Mouse (Mus musculus): ENCODE measurements around the gene Uqcc3.
"Not testable (repeated sequence)": the region's sequence is repeated elsewhere in the genome, so short reads cannot be mapped to it uniquely, and the experiment has no call there.

Uqcc3 gene

DNA sequence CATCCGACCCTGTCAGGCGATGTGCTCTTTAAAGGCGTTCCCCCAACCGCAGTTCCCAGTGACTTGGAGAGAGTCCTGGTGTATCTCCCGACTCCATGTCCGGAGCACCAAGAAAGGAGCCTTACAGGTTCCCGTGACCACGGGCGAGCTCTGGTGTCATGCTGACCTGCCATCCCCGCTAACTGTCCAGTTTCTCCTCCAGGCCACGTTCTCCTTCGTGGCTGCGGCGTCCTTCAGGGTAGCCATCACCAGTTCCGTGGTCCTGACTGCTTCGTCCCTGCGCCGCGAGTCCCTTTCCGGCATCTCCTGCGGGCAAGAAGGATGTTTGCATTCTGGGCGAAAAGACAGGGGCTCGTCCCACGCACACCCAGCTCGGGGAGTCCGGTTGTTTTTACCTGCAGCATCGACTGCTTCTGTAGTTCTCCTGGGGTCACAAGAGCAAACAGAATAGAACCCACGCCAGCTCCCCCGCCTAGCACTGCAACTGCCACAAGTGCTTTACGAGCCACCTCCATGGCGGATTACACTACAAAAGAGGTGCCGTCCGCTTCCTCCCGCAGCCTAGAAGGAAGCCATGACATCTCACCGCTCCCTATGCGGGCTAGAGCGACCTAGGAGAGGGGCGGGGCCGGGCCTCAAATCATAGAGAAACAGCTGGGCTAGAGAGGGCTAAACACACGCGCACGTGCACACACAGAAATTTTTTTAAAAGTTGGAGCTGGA is at the start of gene Uqcc3:
TSS of gene Uqcc3 (minus strand) at position 613 of the 723 bp plus-strand sequence.
- DNase-seq (ENCODE audit: low spot score) = peak; percentile 89

DNA sequence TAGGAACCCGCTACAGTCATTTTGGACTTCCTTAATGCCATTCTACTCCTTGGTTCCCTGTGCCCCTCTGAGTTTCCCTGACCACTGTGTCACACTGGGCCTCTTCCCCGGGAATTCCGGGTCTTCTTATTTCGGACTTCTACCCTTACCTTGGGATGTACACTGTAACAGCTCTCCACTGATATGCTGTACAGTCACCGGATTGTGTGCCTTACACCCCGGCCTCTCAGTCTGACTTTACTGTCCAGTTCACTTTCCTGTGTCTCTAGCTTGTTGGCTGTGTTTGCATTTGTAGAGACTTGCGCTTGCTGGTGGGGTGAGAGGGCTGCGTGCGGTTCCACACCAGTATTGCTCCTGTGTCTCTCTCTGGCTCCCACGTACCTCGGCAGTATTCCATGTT is 49.4 kb upstream of the Uqcc3 start:
- no peak for DNase-seq (ENCODE audit: low spot score)

DNA sequence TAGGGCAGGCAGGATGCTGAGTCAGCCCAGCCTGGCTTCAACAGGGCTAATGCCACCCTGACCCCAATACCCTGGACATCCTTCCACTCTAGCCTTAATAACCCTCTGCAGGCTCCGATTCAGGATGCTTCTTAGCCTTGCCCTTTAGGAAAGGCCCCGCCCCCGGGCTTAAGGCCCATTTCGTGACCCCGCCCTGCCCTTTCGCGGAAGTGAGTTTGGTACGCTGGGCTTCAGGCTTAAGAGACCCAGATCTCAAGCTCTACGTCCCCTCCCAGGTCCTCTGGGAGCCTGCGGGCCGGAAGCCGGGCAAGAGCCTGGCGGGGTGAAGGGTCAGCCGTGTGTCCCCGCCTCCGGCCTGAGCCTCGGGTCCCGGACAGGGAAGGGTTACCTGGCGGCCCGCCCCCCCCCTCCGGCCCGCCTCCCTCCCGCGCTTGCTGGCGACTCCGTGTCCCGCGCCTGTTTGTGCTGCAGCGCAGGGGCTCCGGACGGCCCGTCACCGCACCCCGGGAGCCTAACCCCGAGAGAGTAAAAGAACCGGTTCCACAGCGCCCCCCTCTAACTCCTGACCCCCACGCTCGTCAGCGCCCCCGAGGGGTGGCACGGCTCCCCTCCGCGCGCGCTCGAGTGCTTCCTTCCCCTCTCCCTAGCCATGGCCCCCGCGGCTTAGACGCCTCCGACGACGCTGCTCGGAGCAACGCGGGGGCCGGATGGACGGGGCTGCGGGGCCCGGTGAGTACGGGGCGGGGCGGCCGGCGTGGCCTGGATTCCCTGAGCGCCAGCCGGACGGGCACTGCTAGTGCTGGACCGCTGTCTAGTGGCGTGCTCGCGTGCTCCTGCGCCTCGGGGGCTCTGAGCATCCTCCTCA is 48.7 kb upstream of the Uqcc3 start, which contains the start of the genes Rom1 and Eml3:
TSS of gene Rom1 (minus strand) at position 133 of the 865 bp plus-strand sequence.
TSS of gene Eml3 (plus strand) at position 329 of the 865 bp plus-strand sequence.
- peak; percentile 93 for DNase-seq (ENCODE audit: low spot score)

DNA sequence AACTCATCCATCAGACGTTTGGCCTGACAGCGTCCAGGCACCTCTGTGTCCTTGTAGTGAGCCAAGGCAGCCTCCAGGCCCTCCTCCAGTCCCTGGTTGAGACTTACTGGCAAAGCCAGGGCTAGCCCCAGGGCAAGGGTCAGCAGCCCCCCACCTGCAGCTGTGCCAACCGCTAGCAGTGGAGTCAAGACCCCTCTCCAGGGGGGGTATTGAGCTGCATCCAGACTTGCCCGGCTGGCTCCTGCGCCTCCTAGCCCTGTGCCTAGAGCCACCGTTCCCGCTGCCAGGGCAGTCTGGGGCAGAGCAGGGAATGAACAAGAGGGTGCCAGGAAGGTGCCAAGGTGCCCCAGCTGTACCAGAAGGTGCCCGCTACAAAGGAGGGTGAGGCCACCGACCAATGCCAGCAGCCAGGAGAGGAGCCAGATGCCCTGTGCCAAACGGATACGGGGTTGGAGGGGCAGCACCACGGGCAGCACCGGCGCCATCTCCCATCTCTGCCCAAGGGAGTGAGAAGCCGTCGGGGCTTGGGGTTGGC is 48.0 kb upstream of the Uqcc3 start:
- no peak for DNase-seq (ENCODE audit: low spot score)

DNA sequence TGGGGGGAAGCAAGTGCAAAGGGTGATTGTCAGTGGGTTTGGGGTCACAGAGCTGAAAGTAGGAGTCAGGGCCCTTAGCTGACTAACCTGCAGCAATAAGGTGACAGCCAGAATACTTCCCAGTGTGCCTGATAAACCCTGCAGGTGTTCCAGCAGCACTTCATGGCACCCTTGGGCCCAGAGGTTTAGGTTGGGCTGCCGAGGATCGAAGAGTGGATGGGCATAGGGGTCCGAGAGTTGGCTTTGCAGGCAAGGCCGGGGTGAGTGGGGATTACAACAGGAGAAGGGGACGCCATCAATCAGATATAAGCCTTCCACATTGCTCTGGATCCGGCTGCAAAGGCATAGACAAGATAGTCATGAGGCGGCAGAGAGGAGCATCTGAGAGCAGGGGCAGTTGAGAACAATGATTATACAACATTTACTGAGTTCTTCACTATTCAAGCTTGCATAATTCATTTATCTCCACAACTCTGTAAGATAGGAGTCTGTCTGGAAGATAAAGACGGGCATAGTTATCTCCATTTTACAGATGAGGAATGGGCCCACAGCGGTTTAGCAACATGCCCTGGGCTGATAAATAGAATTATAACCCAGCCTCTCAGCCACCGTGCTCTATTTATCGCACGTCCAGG is 47.3 kb upstream of the Uqcc3 start:
- no peak for DNase-seq (ENCODE audit: low spot score)

DNA sequence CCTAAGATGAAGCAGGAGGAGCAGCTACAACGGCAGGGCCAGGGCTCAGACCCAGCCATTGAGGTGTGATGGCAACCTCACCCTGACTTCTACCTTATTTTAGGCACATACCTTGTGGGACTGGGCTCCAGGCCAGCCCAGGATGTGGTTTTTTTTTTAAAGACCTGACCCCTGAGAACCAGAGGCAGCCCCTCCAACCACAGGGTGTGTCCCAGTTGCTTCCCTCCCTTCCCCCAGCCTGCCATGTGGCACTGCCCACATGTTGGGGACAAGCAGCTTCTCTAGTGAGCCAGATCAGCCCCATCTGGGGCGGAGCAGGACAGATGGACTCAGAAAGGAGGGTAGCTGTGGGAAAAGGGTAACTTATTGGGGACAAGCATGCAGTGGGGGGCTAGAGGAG is 46.0 kb upstream of the Uqcc3 start:
- DNase-seq (ENCODE audit: low spot score) = no peak

DNA sequence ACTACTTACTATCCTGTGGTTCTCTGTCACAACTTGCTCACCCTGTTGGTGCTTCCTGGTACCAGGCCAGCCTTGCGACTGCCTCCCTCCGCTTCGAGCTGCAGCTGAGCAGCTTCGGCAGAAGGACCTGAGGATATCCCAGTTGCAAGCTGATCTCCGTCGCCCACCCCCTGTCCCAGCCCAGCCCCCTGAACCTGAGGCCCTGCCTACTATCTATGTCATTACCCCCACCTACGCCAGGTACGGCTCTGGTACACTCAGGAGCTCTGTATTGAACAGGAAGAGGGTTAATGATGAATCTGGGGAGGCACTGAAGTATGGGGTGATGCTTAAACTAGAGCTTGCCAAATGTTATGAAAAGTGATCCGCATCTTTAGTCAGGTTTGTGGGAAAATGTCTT is 41.0 kb upstream of the Uqcc3 start:
- DNase-seq (ENCODE audit: low spot score) = no peak

DNA sequence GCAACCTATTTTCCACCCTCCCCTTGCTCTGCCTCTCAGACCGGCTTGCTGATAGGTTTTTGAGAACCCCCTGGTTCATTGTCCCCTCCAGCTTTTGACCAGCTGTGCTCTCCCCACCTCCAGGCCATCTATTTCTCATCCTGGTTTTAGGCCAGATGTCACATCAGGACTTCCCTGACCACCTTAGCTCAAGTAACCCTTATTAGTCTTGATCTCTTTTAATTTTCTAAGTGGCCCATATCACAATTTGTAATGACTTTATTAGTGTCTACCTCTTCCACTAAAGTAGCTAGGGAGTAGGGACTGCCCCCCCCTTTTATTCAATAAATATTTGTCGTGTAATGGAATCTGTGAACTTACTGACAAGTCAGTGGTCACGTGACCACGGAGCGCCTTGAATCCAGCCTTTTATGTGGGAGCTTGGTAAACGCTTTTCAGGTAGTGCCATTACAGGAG is 40.1 kb upstream of the Uqcc3 start:
- DNase-seq (ENCODE audit: low spot score) = peak; percentile 60

DNA sequence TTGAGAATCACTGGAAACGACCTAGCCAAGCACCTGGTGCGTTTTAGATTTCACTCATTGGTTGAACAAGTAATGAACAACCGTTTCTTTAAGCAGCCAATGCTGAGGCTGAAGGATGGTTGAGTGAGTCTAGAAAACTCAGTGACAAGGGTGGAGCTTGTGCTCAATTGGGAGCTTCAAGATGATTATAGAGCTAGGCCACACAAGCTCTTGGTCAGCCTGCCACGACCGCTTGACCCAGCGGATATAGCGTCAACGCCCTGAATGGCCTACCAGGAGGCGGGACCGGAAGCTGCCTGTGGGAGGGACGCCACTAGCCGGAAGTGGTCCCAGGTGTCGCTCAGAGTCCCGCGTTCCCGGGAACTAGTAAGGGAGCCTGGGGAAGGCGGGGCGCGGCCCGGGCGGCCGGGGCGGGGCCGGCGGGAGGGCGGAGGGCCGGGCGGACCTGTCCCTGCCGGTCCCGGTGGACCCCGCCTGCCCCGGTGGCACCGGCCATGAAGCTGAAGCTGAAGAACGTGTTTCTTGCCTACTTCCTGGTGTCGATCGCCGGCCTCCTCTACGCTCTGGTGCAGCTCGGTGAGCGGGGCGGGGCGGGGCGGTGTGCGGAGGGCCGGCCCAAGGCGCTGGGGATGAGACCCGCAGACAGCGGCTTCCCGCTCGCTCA is 39.5 kb upstream of the Uqcc3 start, which contains the start of gene B3gat3:
TSS of gene B3gat3 (plus strand) at position 302 of the 664 bp plus-strand sequence.
- peak; percentile 97 for DNase-seq (ENCODE audit: low spot score)

DNA sequence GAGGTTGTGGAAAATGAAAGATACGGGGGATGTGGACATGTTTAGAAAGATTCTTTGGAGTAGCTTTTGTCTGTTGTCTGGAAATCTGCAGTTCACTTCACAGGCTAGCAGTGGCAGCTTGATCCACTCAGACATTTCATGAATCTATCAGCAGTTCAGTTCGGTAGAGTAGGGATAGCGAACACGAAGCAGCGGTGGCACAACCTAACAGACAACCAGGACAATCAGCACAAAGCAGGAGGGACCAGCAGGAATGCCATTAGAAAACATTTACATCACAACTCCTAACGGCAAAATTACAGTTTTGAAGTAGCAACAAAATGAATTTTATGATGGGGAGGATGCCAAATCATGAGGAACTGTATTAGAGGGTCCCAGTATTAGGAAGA is 39.0 kb upstream of the Uqcc3 start:
- no peak for DNase-seq (ENCODE audit: low spot score)

DNA sequence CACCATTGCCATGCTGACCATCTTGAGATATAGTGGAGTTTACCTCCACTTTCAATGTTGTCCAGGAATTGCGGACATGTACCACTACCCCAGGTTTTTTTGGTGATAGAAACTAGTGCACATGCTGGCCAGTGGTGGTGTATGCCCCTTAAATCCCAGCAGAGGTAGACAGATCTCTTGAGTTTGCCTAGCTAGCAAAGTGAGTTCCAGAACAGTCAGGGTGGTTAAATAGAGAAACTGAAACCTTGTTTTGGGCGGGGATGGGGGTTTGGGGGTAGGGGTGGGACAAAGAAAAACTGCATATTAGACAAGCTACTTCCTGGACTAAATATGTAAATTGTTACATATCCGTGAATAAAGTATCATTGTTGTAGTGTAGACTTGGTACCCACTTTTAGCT is 38.3 kb upstream of the Uqcc3 start:
- DNase-seq (ENCODE audit: low spot score) = no peak

DNA sequence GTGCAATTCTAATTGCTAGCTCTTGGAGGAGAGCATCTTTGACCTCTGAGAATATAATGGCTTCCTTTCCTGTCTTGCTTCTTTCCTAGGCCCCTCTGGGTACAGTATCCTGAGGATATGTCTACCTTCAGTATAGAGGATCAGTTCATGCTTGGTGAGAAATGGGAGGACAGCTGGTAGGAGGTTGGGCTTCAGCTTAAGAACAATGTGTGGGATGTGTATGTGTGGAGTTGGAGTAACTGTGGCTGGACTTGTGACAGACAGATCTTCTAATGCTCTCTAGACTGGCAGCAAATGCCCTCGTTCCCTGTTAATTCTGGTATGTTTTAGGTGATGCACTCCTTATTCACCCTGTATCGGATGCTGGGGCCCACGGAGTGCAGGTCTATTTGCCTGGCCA is 33.5 kb upstream of the Uqcc3 start:
- DNase-seq (ENCODE audit: low spot score) = no peak

DNA sequence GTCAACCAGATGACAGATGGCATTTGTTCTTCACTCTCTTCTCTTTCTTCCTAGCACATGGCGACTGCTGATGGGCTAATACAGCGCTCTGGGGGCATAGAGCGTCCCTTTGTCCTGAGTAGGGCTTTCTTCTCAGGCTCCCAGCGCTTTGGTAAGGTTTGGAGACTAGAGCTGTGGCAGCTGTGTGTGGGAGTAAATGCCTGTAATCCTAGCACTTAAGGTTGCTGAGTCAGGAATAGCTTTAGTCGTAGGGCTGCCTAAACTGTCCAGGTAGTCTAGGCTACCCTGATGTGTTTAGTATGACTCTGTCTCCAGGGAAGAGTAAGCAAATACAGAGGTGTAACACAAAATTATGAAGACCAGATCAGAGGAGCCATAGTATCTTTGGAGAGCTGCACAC is 31.1 kb upstream of the Uqcc3 start:
- no peak for DNase-seq (ENCODE audit: low spot score)

DNA sequence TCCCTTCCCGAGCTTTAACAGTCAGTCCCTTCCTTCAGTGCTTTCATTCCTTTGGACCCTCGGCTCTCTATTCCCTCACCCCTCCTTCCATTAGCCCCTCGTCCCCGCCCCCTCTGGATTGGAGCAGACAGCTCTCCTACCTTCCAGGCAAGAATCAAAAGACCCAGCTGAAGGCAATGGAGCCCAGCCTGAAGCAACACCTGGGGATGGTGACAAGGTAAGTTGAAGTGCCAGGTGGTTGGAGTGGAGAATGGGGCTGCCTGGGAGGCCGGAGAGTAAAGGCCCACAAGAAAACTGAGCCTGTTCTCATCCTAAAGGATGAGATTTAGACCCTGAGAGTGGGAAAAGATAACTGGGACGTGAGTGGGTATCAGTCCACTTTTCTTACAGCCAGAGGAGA is 27.8 kb upstream of the Uqcc3 start:
- DNase-seq (ENCODE audit: low spot score) = no peak

DNA sequence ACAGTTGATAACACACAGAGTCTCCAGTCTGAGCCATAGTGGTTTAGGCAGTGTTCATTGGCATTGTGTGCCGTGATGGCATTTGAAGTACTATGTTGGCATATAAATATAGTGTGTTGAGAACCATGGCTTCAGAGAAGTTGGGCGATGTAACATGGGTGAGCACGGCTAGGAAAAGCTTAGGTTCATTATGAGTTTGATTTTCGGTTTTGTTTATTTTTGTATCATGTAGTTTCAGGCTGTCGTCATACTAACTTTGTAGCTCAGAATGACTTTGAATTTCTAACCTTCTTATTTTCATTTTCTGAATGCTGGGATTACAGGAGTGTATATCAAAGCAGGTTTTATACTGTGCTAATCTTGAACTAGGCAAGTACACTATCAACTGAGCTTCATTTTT is 22.7 kb upstream of the Uqcc3 start:
- no peak for DNase-seq (ENCODE audit: low spot score)

DNA sequence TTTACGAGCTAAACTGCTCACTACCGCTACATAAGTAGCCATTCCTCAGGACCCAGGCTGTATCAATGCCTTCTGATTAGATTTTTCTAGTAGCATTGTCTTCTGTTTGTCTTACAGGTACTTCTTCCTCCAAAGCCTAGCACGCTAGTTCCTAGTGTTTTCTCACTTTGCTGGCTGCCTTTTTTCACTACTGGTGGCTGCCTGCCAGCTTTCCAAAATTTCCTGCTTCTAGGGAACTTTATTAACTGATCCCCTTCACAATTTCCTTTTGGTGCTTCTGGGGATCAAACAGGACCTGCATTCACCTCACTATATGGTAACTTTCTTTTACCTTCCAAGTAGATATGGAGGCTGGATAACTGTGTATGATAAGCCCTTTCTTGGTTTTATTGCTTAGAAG is 18.4 kb upstream of the Uqcc3 start:
- no peak for DNase-seq (ENCODE audit: low spot score)

DNA sequence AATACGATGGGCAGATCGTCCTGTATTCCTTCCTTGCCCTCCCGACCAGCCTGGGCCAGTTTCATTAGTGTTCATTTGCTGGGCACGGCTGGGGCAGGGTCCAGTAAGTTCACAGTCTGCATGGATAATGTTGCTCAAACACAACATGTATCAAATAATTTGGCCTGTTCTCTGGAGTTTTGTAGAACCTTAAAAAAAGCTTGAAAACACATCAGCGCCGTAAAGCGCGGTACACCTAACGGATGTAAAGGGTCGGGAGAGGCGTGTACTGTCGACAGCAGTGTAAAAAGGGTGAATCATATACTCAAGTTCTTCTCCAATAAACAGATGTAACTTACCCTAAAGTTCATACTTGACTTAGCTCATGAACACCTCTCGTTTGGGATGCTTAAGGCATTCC is 17.9 kb upstream of the Uqcc3 start:
- no peak for DNase-seq (ENCODE audit: low spot score)

DNA sequence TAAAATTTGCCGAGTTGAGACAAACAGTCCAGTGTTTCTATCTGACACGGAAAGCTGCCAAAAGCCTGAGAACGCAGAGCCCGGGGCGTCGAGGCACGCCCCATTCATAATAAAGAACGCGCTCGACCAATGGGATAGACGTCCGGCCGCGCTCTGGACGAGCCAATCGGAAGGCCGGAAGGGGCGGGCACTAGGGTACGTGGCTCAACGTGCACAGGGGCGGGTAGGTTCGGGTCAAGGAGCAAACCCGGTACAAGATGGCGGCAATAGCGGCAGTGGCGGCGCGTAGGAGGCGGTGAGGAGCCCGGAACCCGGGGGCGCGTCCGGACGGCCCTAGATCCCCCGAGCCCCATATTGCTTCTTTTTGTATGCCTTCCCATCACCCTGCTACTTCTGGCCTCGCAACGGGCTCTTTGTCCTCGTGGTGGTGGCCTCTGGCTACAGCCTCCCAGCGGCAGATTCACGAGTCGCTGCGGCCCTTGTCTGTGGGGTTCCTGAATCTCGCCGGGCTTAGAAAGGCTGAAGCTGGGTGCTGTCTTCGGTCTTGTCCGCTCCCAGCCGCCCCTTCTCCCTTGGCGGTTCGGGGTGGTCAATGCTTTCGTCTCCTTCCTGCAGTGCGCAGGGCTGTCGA is 17.3 kb upstream of the Uqcc3 start, which contains the start of gene Ganab:
TSS of gene Ganab (plus strand) at position 207 of the 631 bp plus-strand sequence.
- peak; percentile 96 for DNase-seq (ENCODE audit: low spot score)

DNA sequence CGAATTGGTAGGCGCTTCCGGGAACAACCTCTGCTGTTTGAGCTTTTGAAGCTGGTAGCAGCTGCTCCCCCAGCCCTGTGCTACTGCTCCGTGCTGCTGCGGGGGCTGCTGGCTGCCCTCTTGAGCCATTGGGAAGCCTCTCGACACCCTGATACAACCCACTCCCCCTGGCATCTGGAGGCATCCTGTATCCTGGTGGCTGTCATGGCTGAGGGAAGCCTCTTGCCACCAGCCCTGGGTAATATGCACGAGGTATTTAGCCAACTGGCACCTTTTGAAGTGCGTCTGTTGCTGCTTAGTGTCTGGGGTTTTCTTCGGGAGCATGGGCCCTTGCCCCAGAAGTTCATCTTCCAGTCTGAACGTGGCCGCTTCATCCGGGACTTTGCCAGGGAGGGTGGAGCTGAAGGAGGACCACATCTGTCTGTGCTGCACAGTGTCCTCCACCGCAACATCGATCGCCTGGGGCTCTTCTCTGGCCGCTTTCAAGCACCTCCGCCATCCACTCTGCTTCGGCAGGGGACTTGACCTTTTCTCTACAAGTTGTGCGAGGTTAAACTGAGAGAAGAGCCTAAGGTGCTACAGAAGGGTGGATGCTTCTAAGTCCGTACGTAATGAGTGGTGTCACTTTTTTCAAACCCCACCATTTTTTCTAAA is 16.6 kb upstream of the Uqcc3 start:
- not testable (repeated sequence) for DNase-seq (ENCODE audit: low spot score)

DNA sequence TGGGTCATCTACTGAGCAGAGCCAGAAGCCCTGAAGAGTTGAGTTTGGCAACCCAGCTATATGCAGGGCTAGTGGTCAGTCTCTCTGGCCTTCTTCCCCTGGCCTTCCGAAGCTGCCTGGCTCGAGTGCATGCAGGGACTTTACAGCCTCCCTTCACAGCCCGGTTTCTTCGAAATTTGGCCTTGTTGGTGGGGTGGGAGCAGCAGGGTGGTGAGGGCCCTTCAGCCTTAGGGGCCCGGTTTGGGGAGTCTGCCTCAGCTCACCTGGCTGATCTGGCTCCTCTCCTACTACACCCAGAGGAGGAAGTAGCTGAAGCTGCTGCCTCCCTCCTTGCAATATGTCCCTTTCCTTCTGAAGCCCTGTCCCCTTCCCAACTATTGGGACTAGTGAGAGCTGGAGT is 15.5 kb upstream of the Uqcc3 start:
- DNase-seq (ENCODE audit: low spot score) = not testable (repeated sequence)

Data from yolk sac, embryonic 10.5 days (tissue).